Mouse (Mus musculus) heart, embryonic 11.5 days (tissue): ENCODE data around the gene Palld. TPM values are rescaled to one million over a fixed set of nuclear protein-coding genes. Genes with fewer than 3 reads are reported as not detected.
A peak's percentile ranks its signal among the peaks of the same experiment; 100 is the strongest.

Experiments used
- ATAC-seq: fragments of 200-750 bp; cut with Nextera tagmentation; replicated peaks from 2 replicates; pipeline ENCODE4 v1.8.0; 2017; ENCODE audit warnings: moderate library complexity; ENCODE audit not compliant: insufficient number of reproducible peaks, low FRiP score, low TSS enrichment
- H3K27ac ChIP-seq: fragments of 300-500 bp; sonication (generic); 2 replicates; pipeline ENCODE4 v1.5.1; 2014; ENCODE audit warnings: mild to moderate bottlenecking, low read depth, low read length
- H3K27me3 ChIP-seq: fragments of 300-500 bp; sonication (generic); 2 replicates; pipeline ENCODE4 v1.6.1; 2014; ENCODE audit warnings: mild to moderate bottlenecking, low read length, mixed read lengths; ENCODE audit not compliant: control insufficient read depth, insufficient read depth
- H3K36me3 ChIP-seq: fragments of 300-500 bp; sonication (generic); 2 replicates; pipeline ENCODE4 v1.6.1; 2014; ENCODE audit warnings: mild to moderate bottlenecking, low read length, moderate library complexity, mixed read lengths; ENCODE audit not compliant: control insufficient read depth, insufficient read depth
- H3K4me1 ChIP-seq: fragments of 300-500 bp; sonication (generic); 2 replicates; pipeline ENCODE4 v1.6.1; 2014; ENCODE audit warnings: low read length; ENCODE audit not compliant: control insufficient read depth, insufficient read depth
- H3K4me2 ChIP-seq: fragments of 300-500 bp; sonication (generic); 2 replicates; pipeline ENCODE4 v1.6.1; 2014; ENCODE audit warnings: mild to moderate bottlenecking, moderate library complexity
- H3K4me3 ChIP-seq: fragments of 300-500 bp; sonication (generic); 2 replicates; pipeline ENCODE4 v1.5.1; 2014; ENCODE audit warnings: low read depth, low read length
- H3K9ac ChIP-seq: fragments of 300-500 bp; sonication (generic); 2 replicates; pipeline ENCODE4 v1.6.1; 2014; ENCODE audit warnings: mild to moderate bottlenecking, low read depth, low read length, moderate library complexity
- H3K9me3 ChIP-seq: fragments of 300-500 bp; sonication (generic); replicated peaks from 2 replicates; pipeline ENCODE4 v1.6.1; 2016; ENCODE audit warnings: low read length; ENCODE audit not compliant: control insufficient read depth
- WGBS: fragments of 180-500 bp; shearing (Covaris S2); extraction: QIAGEN DNeasy Blood & Tissue Kit; methylation state at CpG from one replicate; pipeline ENCODE4 v1.1.7; 2014; ENCODE audit not compliant: insufficient replicate concordance; 5-methylcytosine and 5-hydroxymethylcytosine counted together
- polyA plus RNA-seq: library from polyadenylated mRNA; unstranded; fragments of >200 nt; fragmentation: Nextera tagmentation; extraction: Ambion mirVana; gene quantifications from 2 replicates; pipeline ENCODE4 v1.2.1, GENCODE M21; 2014

Gene Palld
- polyA plus RNA-seq, 1 experiment from 2014 or later: 157 TPM

DNA sequence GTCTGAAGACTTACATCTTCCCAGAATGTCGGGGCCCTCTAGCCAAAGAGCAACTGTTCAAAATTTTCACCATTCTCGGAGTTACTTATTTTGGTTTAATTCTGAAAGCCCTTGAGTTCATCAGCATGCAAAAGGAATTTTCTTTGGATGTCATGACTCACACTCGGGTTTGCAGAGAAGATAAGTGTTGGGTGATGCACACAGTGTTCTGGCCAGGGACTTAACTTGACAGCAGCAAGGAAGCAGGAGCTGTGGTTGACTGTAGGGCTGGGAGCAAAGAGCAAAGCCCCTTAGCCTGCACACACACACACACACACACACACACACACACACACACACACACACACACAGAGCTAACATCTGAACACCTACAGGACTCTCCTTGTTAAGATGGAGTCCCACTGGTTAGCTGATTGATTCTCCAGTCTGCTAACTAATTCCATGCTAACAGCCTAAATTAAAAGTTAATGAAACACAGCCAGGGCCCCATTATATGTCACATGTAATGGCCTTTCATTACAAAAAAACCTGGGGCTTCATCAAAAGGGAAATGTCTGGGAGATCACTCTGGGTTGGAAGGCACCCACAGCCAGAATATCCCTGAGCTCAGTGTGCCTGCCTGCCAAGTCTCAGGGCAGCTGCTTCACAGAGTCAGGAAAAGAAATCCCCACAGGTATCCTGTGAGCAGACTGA, 273.4 kb downstream of the Palld start:
- Histone ChIP-seq H3K9ac (no peak overlapping the region), H3K27ac (no peak overlapping the region)
- 67% methylated on average over 3 of the region's 3 CpGs for WGBS

GRCm38 (mm10) chr8:61626246-61626952, 276.1 kb downstream of the Palld start:
- WGBS: 88% methylated on average over 8 of the region's 8 CpGs
- Histone ChIP-seq H3K4me3 (no peak overlapping the region), H3K4me2 (no peak overlapping the region), H3K4me1 (peaks cover 11% of the 10 kb centered on the region; the same call in 1 of the 2 replicates), H3K27me3 (no peaks in the 10 kb centered on the region), H3K36me3 (no peaks in the 10 kb centered on the region), H3K9ac (no peak overlapping the region), H3K27ac (no peak overlapping the region), H3K9me3 (no peaks in the 10 kb centered on the region)
- ATAC-seq: no peak

More for the DNA sequence above, 273.4 kb downstream of the Palld start:
- Histone ChIP-seq H3K36me3 (no peaks in the 10 kb centered on the region), H3K4me1 (peaks cover 6% of the 10 kb centered on the region; the same call in 1 of the 2 replicates), H3K9me3 (no peaks in the 10 kb centered on the region), H3K27me3 (no peaks in the 10 kb centered on the region), H3K4me3 (no peak overlapping the region), H3K4me2 (no peak overlapping the region)
- no peak for ATAC-seq

GRCm38 (mm10) chr8:61625656-61626210, 276.8 kb downstream of the Palld start:
- no peak overlapping the region for H3K27ac ChIP-seq
- H3K27me3 ChIP-seq: no peaks in the 10 kb centered on the region
- no peak overlapping the region for H3K4me2 ChIP-seq
- H3K9me3 ChIP-seq: no peaks in the 10 kb centered on the region
- peaks cover 11% of the 10 kb centered on the region; the same call in 1 of the 2 replicates for H3K4me1 ChIP-seq
- no peak for ATAC-seq
- no peak overlapping the region for H3K4me3 ChIP-seq
- WGBS: 78% methylated on average over 8 of the region's 8 CpGs
- H3K9ac ChIP-seq: no peak overlapping the region
- H3K36me3 ChIP-seq: no peaks in the 10 kb centered on the region

GRCm38 (mm10) chr8:61623485-61624417, 278.7 kb downstream of the Palld start:
- H3K9me3 ChIP-seq: no peaks in the 10 kb centered on the region
- peaks cover 11% of the 10 kb centered on the region; the same call in 1 of the 2 replicates for H3K4me1 ChIP-seq
- H3K27me3 ChIP-seq: no peaks in the 10 kb centered on the region
- ATAC-seq: 0 out of 2 replicates have a peak, but pooled peaks have one; percentile 31
- WGBS: 38% methylated on average over 12 of the region's 12 CpGs
- no peaks in the 10 kb centered on the region for H3K36me3 ChIP-seq
- H3K9ac ChIP-seq: no peak overlapping the region
- no peak overlapping the region for H3K4me3 ChIP-seq
- no peak overlapping the region for H3K4me2 ChIP-seq
- peak overlapping the region; percentile 13; the same call in 1 of the 2 replicates for H3K27ac ChIP-seq

DNA sequence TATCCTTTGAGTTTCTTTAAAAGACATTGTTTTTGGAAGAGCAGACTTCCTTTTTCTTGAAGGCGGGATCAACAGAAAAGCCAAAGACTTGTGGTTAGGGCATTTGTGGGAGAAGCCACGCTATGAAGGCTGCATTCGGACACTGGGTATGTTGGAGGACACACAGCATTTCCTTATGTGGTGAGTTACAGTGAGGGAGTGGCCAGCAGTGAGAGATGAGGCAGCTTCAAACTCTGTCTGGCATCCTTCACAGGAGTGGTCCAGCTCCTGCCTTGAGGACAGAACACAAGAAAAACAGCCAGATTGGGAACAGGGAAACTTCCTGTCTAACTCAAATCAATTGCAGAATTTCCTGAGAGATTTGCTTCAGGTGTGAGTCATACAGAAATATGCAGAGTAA, 281.2 kb downstream of the Palld start:
- H3K36me3 ChIP-seq: no peaks in the 10 kb centered on the region
- H3K27me3 ChIP-seq: no peaks in the 10 kb centered on the region
- no peaks in the 10 kb centered on the region for H3K9me3 ChIP-seq
- H3K4me3 ChIP-seq: no peak overlapping the region
- no peak overlapping the region for H3K27ac ChIP-seq
- no peak for ATAC-seq
- no peak overlapping the region for H3K9ac ChIP-seq
- peaks cover 22% of the 10 kb centered on the region for H3K4me1 ChIP-seq
- 63% methylated on average over 3 of the region's 3 CpGs for WGBS
- no peak overlapping the region for H3K4me2 ChIP-seq

GRCm38 (mm10) chr8:61617651-61618050, 284.8 kb downstream of the Palld start:
- Histone ChIP-seq H3K4me3 (no peak overlapping the region), H3K4me1 (peaks cover 17% of the 10 kb centered on the region), H3K9ac (no peak overlapping the region), H3K27ac (no peak overlapping the region), H3K36me3 (no peaks in the 10 kb centered on the region), H3K9me3 (no peaks in the 10 kb centered on the region), H3K27me3 (no peaks in the 10 kb centered on the region), H3K4me2 (no peak overlapping the region)
- WGBS: 74% methylated on average over 2 of the region's 2 CpGs
- no peak for ATAC-seq

DNA sequence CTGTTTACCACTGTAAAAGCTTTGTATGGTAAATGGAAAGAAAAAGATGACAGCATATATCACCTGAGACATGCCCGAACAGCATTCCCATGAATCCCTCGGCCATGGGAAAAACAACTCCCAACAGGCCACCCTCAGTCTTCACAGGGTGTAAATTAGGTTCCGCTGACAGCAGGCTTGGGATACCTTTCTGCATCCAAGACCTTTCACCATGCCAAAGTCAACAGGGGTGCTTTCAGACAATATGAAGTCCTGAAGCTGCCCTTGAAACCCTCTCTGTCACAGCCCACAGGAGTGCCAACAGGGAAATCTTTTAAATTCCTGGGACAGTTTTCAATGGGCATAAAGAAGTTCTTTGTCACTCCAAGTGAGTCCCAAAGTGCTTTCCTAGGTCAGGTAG, 285.4 kb downstream of the Palld start:
- Histone ChIP-seq H3K9ac (no peak overlapping the region), H3K9me3 (no peaks in the 10 kb centered on the region), H3K27ac (no peak overlapping the region), H3K36me3 (no peaks in the 10 kb centered on the region), H3K4me3 (no peak overlapping the region), H3K4me2 (no peak overlapping the region), H3K27me3 (no peaks in the 10 kb centered on the region), H3K4me1 (peaks cover 17% of the 10 kb centered on the region)
- WGBS: 83% methylated on average over 3 of the region's 3 CpGs
- no peak for ATAC-seq
